Mouse (Mus musculus): ENCODE measurements around the gene Tulp3. TPM values are rescaled to one million over a fixed set of nuclear protein-coding genes. Genes with fewer than 3 reads are reported as not detected.
A peak's percentile ranks its signal among the peaks of the same experiment; 100 is the strongest.

Tulp3 gene
- total and polyA plus RNA-seq, 3 experiments, result 3.7 to 13.1 (median 5.5) TPM

DNA sequence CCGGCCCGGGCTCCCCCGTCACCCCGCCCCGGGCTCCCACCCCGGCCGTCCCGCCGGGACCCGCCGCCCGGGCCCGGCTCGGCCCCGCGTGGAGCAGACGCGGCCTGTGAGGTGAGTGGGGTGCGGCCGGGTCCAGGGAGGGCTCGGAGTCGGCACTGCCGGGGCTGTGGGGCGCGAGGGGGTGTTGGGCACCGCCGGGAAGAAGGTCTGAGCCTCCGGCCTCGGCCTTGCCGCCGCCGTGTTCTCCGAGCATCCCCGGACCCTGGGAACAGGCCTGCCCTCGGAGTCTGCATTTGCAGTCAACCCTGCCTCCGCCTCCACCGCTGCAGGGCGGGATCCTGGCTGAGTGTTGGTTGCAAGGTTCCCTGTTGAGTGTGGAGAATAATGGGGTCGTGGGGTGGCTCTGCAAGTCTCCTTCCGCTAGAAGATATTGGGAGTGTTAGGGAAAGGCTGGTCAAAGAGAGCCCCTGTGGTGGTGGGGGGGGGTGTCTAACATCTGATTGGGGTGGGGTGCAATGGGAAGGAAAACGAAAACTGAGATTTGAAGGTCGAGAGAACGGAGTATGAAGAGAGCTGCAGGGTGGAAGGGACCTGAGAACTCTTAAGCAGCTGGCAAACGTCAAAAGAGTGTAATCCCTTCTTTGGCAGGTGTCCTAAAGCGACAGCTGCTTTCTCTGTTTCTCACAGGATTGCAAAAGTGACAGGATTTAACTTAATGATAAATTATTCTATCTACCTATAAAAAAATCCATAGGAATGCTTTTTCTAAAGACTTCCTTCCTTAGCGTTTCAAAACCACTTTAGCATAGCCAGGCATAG lies 7.6 kb upstream of the Tulp3 start:
- in situ Hi-C loops (cut with MboI; ENCODE audit: low pct_ligation_motif_present, low pct_unique_long_range_greater_than_20kb, low sequenced_read_pairs) (loop anchor here (5.0 kb wide), 1 partner anchor 49 kb away; no protein-coding TSS in a partner anchor), dilution Hi-C loops (cut with MboI; ENCODE audit: extremely low pct_ligation_motif_present, extremely low pct_unique_long_range_greater_than_20kb, low sequenced_read_pairs) (no loop called here)
- Histone ChIP-seq H3K4me2 (ENCODE audit: insufficient read depth, low read depth, poor library complexity, severe bottlenecking) (peak overlapping the region; percentile 88), H3K27me3 (replicated peaks) (no peaks in the 10 kb centered on the region), H3K4me3 (replicated peaks in 1 of 3; ENCODE audit: low read depth in 2 of 3, low read length in 2 of 3, poor library complexity in 1 of 3) (peak overlapping the region; percentile 77 to 88 (median 85)), H3K9me3 (replicated peaks; ENCODE audit: low read length) (no peaks in the 10 kb centered on the region), H3K27ac (ENCODE audit: insufficient read depth, low read depth) (peak overlapping the region; percentile 45), H3K4me1 (ENCODE audit: control insufficient read depth in 1 of 2, insufficient read depth in 2 of 2) (peaks cover 13 to 58% of the 10 kb centered on the region in 2 experiments), H3K9ac (ENCODE audit: insufficient read depth, low read depth) (peak overlapping the region; percentile 95), H3K79me2 (replicated peaks; ENCODE audit: control insufficient read depth, extremely low read depth, insufficient read depth, poor library complexity, severe bottlenecking) (peaks cover 51% of the 10 kb centered on the region), H3K36me3 (replicated peaks in 1 of 2; ENCODE audit: control insufficient read depth in 1 of 2, insufficient read depth in 1 of 2, low read length in 1 of 2) (peaks cover 24 to 56% of the 10 kb centered on the region in 2 experiments)
- DNase-seq (ENCODE audit: extremely low read depth), result peak; percentile 25
- TF ChIP-seq SIN3A (IDR thresholded peaks at IDR 0.05; ENCODE audit: low read length), result peak; percentile 45
- TF ChIP-seq ZKSCAN1 (IDR thresholded peaks at IDR 0.05; ENCODE audit: borderline replicate concordance, low read depth, low read length), result no peak
- TF ChIP-seq PAX5 (IDR thresholded peaks at IDR 0.05; ENCODE audit: low read length), result no peak
- TF ChIP-seq NELFE (IDR thresholded peaks at IDR 0.05; ENCODE audit: low read depth, low read length), result no peak
- TF ChIP-seq JUN (IDR thresholded peaks at IDR 0.05; ENCODE audit: insufficient read depth, low read depth, low read length), result no peak
- 0 out of 2 replicates have a peak, but pooled peaks have one; percentile 33 for TF ChIP-seq TBP (conservative IDR thresholded peaks at IDR 0.05; ENCODE audit: low read depth, low read length)
- 0 out of 2 replicates have a peak, but pooled peaks have one; percentile 24 for TF ChIP-seq UBTF (IDR thresholded peaks at IDR 0.05; ENCODE audit: low read depth, low read length)
- TF ChIP-seq USF1 (IDR thresholded peaks at IDR 0.05; ENCODE audit: low read depth, low read length), result no peak

DNA sequence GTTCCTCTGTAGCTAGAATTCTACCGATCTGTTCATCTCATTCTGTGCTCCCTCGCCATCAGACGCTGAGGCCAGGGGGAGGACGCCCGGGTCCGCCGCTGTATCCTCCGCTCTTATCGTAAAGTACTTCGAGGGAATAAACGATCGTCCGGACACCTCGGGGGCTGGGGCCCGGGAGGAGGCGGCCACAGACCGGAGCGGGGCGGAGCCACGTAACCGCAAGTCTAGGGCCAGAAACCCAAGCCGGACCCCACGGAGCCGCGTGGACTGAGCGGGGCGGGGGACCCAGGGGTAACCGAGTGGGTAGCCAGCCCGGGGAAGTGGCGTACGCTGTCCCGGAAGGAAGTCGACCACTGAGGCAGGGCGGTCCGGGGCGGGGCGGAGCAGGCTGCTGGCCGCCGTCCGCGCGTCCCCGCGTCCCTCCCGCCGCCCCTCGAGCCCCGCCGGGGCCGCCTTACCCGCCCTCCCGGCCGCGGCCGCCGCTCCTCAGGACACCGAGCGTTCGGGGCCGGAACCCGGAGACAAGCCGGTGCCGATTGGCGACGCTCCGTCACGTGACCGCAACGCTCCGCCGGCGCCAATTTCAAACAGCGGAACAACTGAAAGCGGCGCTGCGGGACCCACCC lies 6.8 kb upstream of the Tulp3 start, which contains the start of the genes Rhno1 and Foxm1:
Rhno1 (minus strand) TSS at position 531 of the 626 bp plus-strand sequence.
Foxm1 (plus strand) TSS at position 587 of the 626 bp plus-strand sequence.
- Histone ChIP-seq H3K4me1 (ENCODE audit: control insufficient read depth in 1 of 2, insufficient read depth in 2 of 2) (peaks cover 13 to 58% of the 10 kb centered on the region in 2 experiments), H3K4me3 (replicated peaks in 1 of 3; ENCODE audit: low read depth in 2 of 3, low read length in 2 of 3, poor library complexity in 1 of 3) (peak within 1 kb of the TSS; percentile 77 to 88 (median 85)), H3K9me3 (replicated peaks; ENCODE audit: low read length) (no peaks in the 10 kb centered on the region), H3K4me2 (ENCODE audit: insufficient read depth, low read depth, poor library complexity, severe bottlenecking) (peak within 1 kb of the TSS; percentile 89), H3K36me3 (replicated peaks in 1 of 2; ENCODE audit: control insufficient read depth in 1 of 2, insufficient read depth in 1 of 2, low read length in 1 of 2) (peaks cover 26 to 57% of the 10 kb centered on the region in 2 experiments), H3K9ac (ENCODE audit: insufficient read depth, low read depth) (peak within 1 kb of the TSS; percentile 95), H3K27ac (ENCODE audit: insufficient read depth, low read depth) (peak within 1 kb of the TSS; percentile 70), H3K79me2 (replicated peaks; ENCODE audit: control insufficient read depth, extremely low read depth, insufficient read depth, poor library complexity, severe bottlenecking) (peaks cover 51% of the 10 kb centered on the region), H3K27me3 (replicated peaks) (no peaks in the 10 kb centered on the region)
- in situ Hi-C loops (cut with MboI; ENCODE audit: low pct_ligation_motif_present, low pct_unique_long_range_greater_than_20kb, low sequenced_read_pairs), result loop anchor here (5.0 kb wide), 1 partner anchor 50 kb away; no protein-coding TSS in a partner anchor
- DNase-seq (ENCODE audit: extremely low read depth), result peak; percentile 71
- dilution Hi-C loops (cut with MboI; ENCODE audit: extremely low pct_ligation_motif_present, extremely low pct_unique_long_range_greater_than_20kb, low sequenced_read_pairs), result no loop called here
- no peak for TF ChIP-seq CHD1 (IDR thresholded peaks at IDR 0.05; ENCODE audit: low read depth, low read length)
- TF ChIP-seq MAZ (IDR thresholded peaks at IDR 0.05; ENCODE audit: low read depth, low read length), result 0 out of 2 replicates have a peak, but pooled peaks have one; percentile 67
- peak; percentile 67; the same call in 1 of the 2 replicates for TF ChIP-seq ELF1 (IDR thresholded peaks at IDR 0.05; ENCODE audit: low read depth, low read length)
- no peak for TF ChIP-seq JUN (IDR thresholded peaks at IDR 0.05; ENCODE audit: insufficient read depth, low read depth, low read length)
- no peak for TF ChIP-seq JUND (conservative IDR thresholded peaks at IDR 0.05; ENCODE audit: low read depth, low read length)
- peak; percentile 57 for TF ChIP-seq MAX (IDR thresholded peaks at IDR 0.05; ENCODE audit: low read length)
- peak; percentile 84 for TF ChIP-seq SIN3A (IDR thresholded peaks at IDR 0.05; ENCODE audit: low read length)
- TF ChIP-seq KAT2A (IDR thresholded peaks at IDR 0.05; ENCODE audit: insufficient replicate concordance, low read length), result no peak
- no peak for TF ChIP-seq ZC3H11A (IDR thresholded peaks at IDR 0.05; ENCODE audit: low read depth, low read length)
- TF ChIP-seq CHD2 (IDR thresholded peaks at IDR 0.05; ENCODE audit: low read length), result no peak
- no peak for TF ChIP-seq ETS1 (conservative IDR thresholded peaks at IDR 0.05; ENCODE audit: low read depth, low read length)
- TF ChIP-seq POLR2A (IDR thresholded peaks at IDR 0.05; ENCODE audit: low read depth, low read length), result peak; percentile 74
- TF ChIP-seq HCFC1 (IDR thresholded peaks at IDR 0.05; ENCODE audit: low read depth, low read length), result 0 out of 2 replicates have a peak, but pooled peaks have one; percentile 45
- TF ChIP-seq UBTF (IDR thresholded peaks at IDR 0.05; ENCODE audit: low read depth, low read length), result peak; percentile 82; the same call in 1 of the 2 replicates
- TF ChIP-seq CTCF (conservative IDR thresholded peaks at IDR 0.05 in 1 of 2, IDR thresholded peaks at IDR 0.05 in 1 of 2; ENCODE audit: low read depth in 2 of 2, low read length in 2 of 2), result no peak
- 0 out of 2 replicates have a peak, but pooled peaks have one; percentile 7 for TF ChIP-seq MEF2A (IDR thresholded peaks at IDR 0.05; ENCODE audit: borderline replicate concordance, low read depth, low read length)
- TF ChIP-seq BHLHE40 (IDR thresholded peaks at IDR 0.05; ENCODE audit: low read depth, low read length), result peak; percentile 85
- TF ChIP-seq E2F4 (IDR thresholded peaks at IDR 0.05; ENCODE audit: insufficient replicate concordance, low read depth, low read length), result peak; percentile 89; the same call in 1 of the 2 replicates
- TF ChIP-seq NELFE (IDR thresholded peaks at IDR 0.05; ENCODE audit: low read depth, low read length), result peak; percentile 66
- TF ChIP-seq USF1 (IDR thresholded peaks at IDR 0.05; ENCODE audit: low read depth, low read length), result peak; percentile 93
- TF ChIP-seq MXI1 (IDR thresholded peaks at IDR 0.05; ENCODE audit: low read depth, low read length), result peak; percentile 72
- TF ChIP-seq TCF12 (IDR thresholded peaks at IDR 0.05; ENCODE audit: low read depth, low read length), result peak; percentile 50
- TF ChIP-seq GABPA (IDR thresholded peaks at IDR 0.05; ENCODE audit: insufficient replicate concordance, low read depth, low read length), result no peak
- TF ChIP-seq USF2 (conservative IDR thresholded peaks at IDR 0.05; ENCODE audit: low read depth, low read length), result peak; percentile 86
- TF ChIP-seq NRF1 (IDR thresholded peaks at IDR 0.05; ENCODE audit: low read depth, low read length), result 0 out of 2 replicates have a peak, but pooled peaks have one; percentile 26
